Mouse (Mus musculus): Measurements from ENCODE around the gene Zbtb16. TPM values are rescaled to one million over a fixed set of nuclear protein-coding genes. Genes with fewer than 3 reads are reported as not detected.
A peak's percentile ranks its signal among the peaks of the same experiment; 100 is the strongest.

Zbtb16 gene
- total RNA-seq, 2 experiments from 2014 or later: 32.2 to 47.0 TPM

DNA sequence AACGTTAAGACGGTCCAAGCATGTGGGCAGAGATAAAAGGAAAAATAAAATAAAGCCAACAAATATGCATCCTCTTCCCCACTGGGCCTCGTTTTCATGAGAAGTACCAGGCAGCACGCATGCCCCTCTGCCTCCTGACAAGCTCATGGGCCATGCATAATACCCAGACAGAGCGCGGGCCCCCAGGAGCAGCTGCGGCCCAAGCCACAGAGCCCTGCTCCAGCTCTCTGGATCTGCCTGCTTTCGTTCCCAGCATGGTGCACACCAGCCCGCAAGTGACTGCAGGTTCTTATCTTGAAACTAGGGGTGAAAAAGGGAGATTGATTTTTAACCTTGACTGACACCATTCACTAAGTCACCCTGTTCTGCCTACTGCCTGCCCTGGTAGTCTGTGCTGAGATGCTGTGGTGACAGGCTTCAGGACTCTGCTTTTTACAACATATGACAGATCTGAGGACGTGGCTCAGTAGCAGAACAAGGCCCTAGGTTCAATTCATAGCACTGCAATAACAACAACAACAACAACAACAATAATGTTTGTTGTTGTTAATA, 79.7 kb downstream of the Zbtb16 start:
- no peak for DNase-seq (ENCODE audit: extremely low spot score in 1 of 2, low spot score in 2 of 2)
- intact Hi-C loops (cut with DNase I): no loop called here

DNA sequence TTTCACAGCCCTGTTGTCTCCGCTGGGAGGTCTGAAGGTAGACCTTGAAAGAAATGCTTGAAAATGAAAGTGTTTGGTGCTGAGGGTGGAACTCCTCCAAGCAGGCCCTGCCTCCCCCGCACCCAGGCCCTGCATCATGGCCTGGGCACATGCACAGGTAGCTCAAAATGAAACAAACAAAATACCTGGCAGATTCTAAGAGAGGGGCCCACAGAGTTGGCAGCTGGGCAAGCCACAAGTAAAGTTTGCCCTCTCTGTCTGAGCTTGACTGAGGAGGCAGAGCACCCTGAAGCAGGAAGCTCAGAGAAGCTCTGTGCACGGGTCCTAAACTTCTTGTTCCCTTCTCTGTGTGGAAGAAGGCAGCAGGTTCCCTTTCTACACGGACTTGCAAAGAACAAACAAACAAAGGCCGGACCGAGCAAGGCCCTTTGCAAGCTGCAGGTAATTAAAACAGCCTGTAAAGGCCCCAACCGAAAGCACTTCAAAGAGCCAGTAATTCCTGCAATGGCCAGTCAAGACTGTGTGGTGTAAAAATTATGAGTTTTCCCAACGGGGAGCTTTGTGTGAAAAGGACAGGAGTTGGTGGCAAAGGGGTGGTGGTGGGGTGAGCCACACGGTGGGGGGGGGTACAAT, 80.5 kb downstream of the Zbtb16 start:
- intact Hi-C loops (cut with DNase I): no loop called here
- no peak for DNase-seq (ENCODE audit: extremely low spot score in 1 of 2, low spot score in 2 of 2)

DNA sequence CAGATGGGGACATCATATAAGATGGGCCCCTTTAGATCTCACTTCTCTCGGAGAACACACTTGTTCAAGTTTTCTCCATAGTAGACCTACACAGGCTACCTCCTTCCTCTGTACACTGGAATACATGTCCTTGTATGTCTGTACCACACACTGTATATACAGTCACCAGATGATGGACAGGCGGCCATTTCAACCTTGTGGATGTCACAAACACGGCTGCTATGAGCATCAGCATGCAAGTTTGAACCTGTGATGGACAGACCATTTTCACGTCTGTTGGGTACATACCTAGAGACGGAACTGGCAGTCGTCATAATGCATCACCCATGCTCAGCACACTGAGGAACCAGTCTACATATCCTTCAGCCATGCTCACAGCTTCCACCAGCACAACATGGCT, 81.6 kb downstream of the Zbtb16 start:
- intact Hi-C loops (cut with DNase I): no loop called here
- DNase-seq (ENCODE audit: extremely low spot score in 1 of 2, low spot score in 2 of 2): no peak

DNA sequence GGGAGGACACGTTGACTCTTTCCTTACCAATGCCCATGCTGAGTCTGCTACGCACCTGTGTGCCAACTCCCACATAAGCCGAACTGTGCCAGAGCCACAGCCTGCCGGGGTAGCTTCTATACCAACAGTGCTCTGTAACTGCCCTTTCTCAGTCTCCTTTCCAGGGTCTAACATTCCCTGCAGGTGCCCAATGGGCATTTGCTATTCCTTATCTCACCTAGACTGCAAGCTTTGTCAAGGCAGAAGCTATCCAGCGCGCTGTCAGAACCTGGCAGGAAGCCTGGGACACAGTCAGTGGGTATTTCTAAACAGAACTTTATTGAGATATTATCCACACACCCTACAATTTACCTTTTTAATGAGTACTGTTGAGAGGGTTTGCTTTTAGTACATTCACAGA, 82.1 kb downstream of the Zbtb16 start:
- intact Hi-C loops (cut with DNase I): no loop called here
- DNase-seq (ENCODE audit: extremely low spot score in 1 of 2, low spot score in 2 of 2): no peak

DNA sequence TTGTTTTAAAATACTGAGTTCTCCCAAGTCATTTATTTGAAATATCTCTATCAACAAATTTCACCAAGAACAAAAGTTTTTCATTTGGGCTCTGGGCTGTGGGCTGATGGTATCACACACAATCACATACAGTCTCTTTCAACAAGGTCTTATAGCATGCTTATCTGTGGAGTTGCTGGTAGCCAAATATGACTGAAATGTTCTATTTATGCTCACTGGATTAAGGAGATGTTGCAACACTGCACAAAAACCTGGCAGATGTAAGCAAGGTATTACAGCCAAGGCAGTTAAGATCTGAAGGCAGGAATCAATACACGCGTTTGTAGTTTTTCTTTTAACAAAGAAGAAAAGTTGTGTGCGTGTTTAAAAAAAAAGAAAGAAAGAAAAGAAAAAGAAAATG, 84.1 kb downstream of the Zbtb16 start:
- no peak for DNase-seq (ENCODE audit: extremely low spot score in 1 of 2, low spot score in 2 of 2)
- intact Hi-C loops (cut with DNase I): no loop called here

DNA sequence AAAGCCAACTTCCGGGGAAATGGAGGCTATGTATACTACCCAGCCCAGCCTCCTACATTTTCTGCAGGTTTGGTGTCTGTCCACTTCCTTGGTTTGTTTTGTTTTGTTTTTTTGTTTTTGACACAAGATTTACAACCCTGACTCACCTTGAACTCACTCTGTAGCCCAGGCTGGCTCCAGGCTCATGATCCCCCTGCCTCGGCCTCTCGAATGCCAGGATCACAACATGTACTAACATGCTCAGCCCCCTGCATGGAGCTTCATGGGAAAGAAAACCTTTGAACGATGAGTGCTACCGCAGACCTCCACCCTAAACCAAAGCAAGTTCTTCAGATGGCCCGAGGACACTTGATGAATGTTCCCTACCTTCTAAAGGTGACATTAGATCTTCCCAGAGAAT, 86.4 kb downstream of the Zbtb16 start:
- intact Hi-C loops (cut with DNase I): no loop called here
- DNase-seq (ENCODE audit: extremely low spot score in 1 of 2, low spot score in 2 of 2): no peak

DNA sequence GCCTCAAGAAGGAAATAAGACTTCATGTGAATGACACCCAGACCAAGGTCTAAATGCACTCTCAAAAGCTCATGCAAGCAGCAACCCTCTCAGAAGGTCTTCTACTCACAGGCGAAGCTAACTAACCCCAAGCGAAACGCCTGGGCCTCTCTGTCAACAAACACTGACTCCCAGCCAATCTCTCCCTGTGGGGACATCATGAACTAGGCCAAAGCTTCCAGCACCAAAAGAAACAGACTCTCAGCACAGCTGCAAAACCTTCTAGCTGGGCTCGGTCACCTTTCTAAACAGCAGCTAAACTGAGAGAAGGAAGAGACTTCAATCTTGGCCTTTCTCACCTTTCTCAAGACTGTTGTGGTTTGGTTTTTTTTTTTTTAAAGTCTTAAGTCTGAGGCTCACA, 86.9 kb downstream of the Zbtb16 start:
- intact Hi-C loops (cut with DNase I): no loop called here
- no peak for DNase-seq (ENCODE audit: extremely low spot score in 1 of 2, low spot score in 2 of 2)

DNA sequence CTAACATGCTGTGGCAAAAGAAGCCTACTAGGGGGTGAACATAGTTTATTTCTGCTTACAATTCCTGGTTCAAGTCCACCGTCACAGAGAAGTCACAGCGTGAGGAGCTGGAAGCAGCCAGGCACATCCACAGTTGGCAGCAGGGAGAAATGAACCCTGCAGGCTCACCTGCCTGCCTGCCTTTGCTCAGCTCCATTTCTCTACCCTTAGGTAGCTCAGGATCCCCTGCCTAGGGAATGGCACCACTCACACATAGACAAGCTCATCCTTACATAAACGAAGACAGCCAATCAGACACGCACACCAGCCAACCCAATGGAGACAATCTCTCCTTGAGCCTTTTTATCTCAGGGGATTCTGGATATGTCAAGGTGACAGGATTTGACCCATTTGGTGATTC, 87.3 kb downstream of the Zbtb16 start:
- intact Hi-C loops (cut with DNase I): no loop called here
- DNase-seq (ENCODE audit: extremely low spot score in 1 of 2, low spot score in 2 of 2): no peak

DNA sequence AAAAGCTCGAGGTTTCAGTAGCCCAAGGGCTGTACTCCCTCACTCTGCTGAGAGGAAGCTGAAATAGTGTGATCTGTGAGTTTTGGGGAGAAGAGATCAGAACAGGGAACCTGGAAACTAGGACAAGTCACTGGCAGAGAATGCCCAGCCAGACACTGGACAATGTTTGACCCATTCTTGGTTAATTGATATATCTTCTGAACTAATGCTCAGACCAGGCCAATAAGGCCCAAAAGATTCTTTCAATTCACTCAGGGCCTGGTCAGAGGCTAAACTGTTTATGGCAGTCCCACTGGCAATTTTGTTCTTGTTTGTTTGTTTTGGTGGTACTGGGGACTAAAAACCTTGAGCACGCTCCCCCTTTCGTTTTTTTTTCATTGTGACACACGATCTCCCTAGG, 87.8 kb downstream of the Zbtb16 start:
- no peak for DNase-seq (ENCODE audit: extremely low spot score in 1 of 2, low spot score in 2 of 2)
- intact Hi-C loops (cut with DNase I): no loop called here

DNA sequence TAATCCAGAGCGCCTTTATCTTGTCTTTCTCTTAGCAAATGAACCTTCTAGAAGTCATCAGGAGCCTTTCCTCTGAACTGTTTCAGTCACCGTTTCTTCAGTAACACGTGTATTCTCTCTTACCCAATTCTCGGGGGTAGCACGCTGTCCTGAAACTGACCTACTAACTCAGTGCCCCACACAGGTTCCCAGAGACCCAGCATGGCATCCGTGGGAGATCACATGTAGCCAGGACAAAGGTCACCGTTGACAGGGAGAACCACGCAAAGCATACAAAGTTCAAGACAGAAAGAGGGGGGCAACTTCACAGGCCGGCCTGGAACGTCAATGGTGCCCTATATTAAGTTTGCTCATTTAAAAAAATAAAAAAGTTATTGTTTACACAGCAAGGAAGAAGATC, 89.5 kb downstream of the Zbtb16 start:
- intact Hi-C loops (cut with DNase I): no loop called here
- DNase-seq (ENCODE audit: extremely low spot score in 1 of 2, low spot score in 2 of 2): no peak

DNA sequence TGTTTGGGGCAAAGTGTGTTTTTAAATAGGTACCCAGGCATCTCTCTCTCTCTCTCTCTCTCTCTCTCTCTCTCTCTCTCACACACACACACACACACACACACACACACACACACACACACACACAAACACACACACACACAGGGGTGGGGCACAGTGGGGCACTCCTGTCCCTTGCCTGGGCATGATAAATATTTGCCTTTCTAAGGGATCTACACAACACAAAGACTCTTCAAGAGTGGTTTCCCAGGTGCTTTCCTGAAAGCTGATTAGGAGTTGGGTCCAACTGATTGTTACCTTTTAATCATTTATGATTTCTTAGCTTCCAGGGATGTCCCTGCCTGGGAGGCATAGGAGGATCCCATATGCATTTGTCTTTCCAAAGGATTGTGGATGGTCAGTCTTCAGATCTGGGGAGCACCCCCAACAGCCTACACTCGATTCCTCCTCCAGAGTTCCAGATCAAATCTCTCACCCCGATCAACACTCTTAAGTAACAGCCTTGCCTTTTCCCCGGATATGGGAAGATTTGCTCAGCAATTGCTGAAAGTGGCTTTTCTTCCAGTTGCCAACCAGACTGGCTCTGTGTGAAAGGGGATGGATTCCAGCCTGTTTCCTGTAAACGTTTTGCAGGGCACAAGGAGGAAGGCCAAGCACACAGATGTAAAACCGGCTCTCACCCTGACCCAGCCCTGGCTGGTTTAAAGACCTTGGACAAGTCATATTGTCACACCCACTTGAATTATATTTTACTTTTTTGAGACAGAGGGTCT, 90.5 kb downstream of the Zbtb16 start:
- no peak for DNase-seq (ENCODE audit: extremely low spot score in 1 of 2, low spot score in 2 of 2)
- intact Hi-C loops (cut with DNase I): no loop called here

DNA sequence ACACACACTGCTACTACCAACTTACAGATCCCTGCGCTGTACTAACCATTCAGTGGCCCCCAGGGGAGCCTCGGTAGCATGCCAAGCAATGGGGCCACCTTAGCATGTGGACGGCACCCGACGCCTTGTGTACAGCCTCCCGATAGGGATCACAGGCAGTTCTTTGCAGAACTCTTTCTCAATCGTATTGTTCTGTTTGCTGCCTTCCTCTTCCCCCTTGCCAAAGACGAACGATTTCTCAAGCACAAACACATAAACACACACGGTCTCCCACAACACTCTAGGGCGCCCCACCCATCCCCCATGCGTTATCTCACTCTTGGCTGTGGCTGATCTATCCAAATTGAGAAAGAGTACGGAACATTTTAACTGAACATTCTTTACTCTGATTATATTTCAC, 91.1 kb downstream of the Zbtb16 start:
- intact Hi-C loops (cut with DNase I): no loop called here
- DNase-seq (ENCODE audit: extremely low spot score in 1 of 2, low spot score in 2 of 2): no peak

DNA sequence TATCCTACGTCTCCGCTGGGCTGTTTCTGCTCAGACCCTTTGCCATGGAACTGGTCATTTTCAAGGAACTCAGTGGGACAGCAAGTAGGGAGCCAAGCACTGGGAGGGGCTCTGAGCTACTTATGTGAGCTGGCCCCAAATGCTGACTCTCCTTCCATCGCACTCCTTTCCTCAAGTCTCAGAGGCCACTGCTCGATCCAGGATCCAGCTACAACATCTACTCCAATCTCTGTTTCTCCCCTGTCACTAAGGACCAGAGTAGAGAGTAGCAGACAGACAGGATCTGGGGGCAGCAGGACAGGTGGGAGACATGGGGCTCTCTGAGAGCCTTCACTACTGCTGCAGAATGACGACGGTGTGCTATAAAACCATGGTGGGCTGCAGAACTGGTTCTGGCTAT, 91.6 kb downstream of the Zbtb16 start:
- intact Hi-C loops (cut with DNase I): no loop called here
- DNase-seq (ENCODE audit: extremely low spot score in 1 of 2, low spot score in 2 of 2): no peak

DNA sequence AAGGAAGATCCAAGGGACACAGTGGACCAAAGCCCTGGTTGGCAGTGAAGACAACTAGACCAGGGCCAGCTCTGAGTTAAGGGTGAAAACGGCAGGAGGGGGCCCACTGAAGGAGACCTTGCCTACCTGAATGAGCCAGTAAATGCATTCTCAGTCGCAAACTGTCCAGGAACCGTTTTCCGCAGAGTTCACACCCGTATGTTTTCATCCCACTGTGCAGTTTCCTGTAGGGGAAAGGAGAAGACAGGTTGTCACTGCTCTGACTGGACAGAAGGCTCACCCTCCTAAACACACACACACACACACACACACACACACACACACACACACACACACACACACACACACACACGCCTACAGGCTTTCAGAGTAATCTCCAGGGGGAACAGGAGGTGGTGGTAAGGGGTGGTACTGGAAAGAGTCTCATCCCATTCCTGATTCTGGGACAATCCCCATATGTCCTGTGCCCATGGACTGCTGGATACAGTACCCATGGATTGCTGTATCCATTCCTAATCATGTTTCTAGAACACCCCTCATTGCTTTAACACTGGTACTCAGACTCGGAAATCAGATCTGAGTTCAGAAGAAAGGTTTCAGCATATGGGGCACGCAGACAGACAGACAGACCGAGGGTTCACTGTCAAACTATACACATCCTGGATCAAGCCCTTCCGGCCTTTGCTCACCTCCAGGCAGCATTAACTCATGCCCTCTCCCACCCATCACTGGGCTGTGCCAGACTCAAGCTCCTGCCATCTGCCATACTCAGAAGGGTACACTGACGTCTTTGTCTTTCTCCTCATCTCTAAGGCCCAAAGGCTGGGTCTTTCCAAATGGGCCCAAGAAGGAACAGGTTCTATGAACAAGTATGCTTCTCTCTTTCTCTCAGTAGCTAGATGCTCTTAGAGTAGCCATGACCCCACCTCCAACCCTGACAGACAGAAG, 92.4 kb downstream of the Zbtb16 start:
- no peak for DNase-seq (ENCODE audit: extremely low spot score in 1 of 2, low spot score in 2 of 2)
- intact Hi-C loops (cut with DNase I): no loop called here

DNA sequence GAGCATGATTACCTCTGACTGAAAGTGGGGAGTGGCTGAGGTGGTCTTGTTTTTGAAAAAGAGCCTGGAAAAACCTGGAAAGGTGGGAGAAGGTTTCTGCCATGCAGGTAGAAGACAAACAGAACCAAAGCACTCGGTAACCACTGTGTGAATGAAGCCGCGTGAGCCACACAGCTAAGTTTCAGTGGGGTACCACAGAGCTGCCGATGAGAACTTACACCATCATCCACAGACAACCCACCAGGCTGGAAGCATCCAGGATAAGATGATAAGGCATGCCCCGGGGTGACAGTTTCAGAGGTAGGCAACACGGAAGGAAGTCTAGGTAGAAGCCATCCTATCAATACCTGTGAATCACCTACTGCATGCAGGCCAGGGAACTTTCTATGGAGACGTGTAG, 93.9 kb downstream of the Zbtb16 start:
- intact Hi-C loops (cut with DNase I): no loop called here
- DNase-seq (ENCODE audit: extremely low spot score in 1 of 2, low spot score in 2 of 2): no peak

DNA sequence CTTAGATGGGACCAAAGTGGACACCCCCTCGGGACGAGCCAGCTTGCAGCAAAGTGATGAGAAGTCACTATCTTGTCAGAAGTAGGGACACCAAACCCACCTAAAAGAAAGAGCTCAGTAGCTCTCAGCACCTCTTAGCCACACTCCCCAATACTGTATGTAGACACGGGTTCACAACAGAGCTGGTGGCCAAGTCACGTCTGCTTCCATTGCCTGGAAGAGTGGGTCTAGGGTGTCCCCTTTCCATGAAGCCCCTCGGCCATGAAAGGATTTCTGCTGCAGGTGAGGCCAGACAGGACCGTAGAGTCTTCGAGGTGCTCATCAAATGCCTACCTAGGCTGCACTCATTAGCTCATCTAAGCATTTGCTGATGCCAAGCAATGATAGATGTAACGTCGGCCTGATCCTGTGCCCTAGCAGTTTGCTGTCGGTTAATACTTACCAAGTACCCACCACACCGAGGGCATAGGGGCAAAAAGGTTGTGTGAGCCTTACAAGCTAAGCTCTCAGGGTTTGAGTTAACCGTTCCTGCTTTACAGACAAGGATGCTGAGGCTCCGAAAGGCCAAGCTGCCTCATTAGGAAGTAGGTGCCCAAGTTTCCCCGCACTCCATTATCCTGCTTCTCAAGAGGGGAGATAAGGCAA, 94.5 kb downstream of the Zbtb16 start:
- intact Hi-C loops (cut with DNase I): no loop called here

DNA sequence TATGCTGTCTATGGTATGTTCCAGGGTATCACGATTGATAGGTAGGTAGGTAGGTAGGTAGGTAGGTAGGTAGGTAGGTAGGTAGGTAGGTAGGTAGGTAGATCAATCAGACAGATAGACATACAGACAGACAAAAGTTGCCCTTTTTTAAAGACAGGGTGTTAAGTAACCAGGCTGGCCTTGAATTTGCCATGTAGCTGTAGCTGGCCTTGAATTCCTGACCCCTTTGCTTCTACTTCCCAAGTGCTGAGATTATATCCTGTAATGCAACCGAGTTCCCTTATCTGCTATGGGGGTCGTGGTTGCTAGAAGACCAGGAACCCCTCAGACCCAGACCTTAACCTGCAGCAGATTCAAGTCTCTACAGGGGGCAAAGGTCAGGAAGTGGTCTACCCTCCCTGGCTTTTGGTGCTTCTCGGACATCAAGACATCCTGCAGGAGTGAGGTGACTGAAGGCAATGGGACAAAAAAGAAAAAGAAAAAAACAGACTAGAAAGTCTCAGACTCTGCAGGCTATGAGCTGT, 95.2 kb downstream of the Zbtb16 start:
- intact Hi-C loops (cut with DNase I): no loop called here
- no peak for DNase-seq (ENCODE audit: extremely low spot score in 1 of 2, low spot score in 2 of 2)

More for the DNA sequence above, 94.5 kb downstream of the Zbtb16 start:
- DNase-seq (ENCODE audit: extremely low spot score in 1 of 2, low spot score in 2 of 2): no peak

DNA sequence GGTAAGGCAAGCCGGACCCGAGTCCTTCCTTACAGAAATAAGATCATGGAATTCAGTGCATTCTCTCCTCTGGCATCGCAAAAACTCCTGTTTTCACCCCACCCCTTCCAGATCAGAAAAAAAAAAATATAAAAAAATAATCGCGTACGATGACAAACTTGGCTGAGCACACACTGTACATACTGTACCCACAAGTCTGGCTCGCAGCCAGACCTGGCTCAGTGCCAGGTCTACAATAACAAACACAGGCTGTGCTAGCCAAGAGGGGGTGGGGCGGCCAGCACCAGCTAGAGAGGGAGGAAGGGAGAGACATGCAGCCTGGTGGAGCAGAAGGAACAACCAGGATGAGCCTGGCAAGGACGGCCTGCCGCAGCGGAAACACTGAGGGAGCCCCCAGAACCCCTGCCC, 95.9 kb downstream of the Zbtb16 start:
- intact Hi-C loops (cut with DNase I): no loop called here
- peak; percentile 89 to 95 for DNase-seq (ENCODE audit: extremely low spot score in 1 of 2, low spot score in 2 of 2)
